Mouse (Mus musculus) kidney, embryonic 16.5 days (tissue): ENCODE results near the gene Gm17018. TPM values are rescaled to one million over a fixed set of nuclear protein-coding genes. Genes with fewer than 3 reads are reported as not detected.
"Not testable (repeated sequence)": the region's sequence is repeated elsewhere in the genome, so short reads cannot be mapped to it uniquely, and the experiment has no call there.

Experiments
- ATAC-seq: fragments of 200-750 bp; cut with Nextera tagmentation; 2 replicates; pipeline ENCODE4 v1.8.0; 2017; ENCODE audit warnings: moderate TSS enrichment; ENCODE audit not compliant: low FRiP score, low TSS enrichment
- H3K27ac ChIP-seq: fragments of 300-500 bp; sonication (generic); 2 replicates; pipeline ENCODE4 v1.5.1; 2014; ENCODE audit warnings: low read length
- H3K27me3 ChIP-seq: fragments of 300-500 bp; sonication (generic); 2 replicates; pipeline ENCODE4 v1.6.1; 2014; ENCODE audit warnings: low read length, control low read depth, mixed read lengths; ENCODE audit not compliant: insufficient read depth
- H3K36me3 ChIP-seq: fragments of 300-500 bp; sonication (generic); 2 replicates; pipeline ENCODE4 v1.6.1; 2014; ENCODE audit warnings: low read length, control low read depth, mixed read lengths; ENCODE audit not compliant: insufficient read depth
- H3K4me1 ChIP-seq: fragments of 300-500 bp; sonication (generic); 2 replicates; pipeline ENCODE4 v1.6.1; 2014; ENCODE audit warnings: low read length, control low read depth, mixed read lengths; ENCODE audit not compliant: insufficient read depth
- H3K4me2 ChIP-seq: fragments of 300-500 bp; sonication (generic); replicated peaks from 2 replicates; pipeline ENCODE4 v1.6.1; 2014; ENCODE audit warnings: low read depth, low read length
- H3K4me3 ChIP-seq: fragments of 300-500 bp; sonication (generic); 2 replicates; pipeline ENCODE4 v1.5.1; 2014; ENCODE audit warnings: mild to moderate bottlenecking, low read length
- H3K9ac ChIP-seq: fragments of 300-500 bp; sonication (generic); replicated peaks from 2 replicates; pipeline ENCODE4 v1.6.1; 2014; ENCODE audit warnings: low read length
- H3K9me3 ChIP-seq: fragments of 300-500 bp; sonication (generic); 2 replicates; pipeline ENCODE4 v1.6.1; 2016; ENCODE audit warnings: low read length, control low read depth
- WGBS: fragments of 180-500 bp; shearing (Covaris S2); extraction: QIAGEN DNeasy Blood & Tissue Kit; methylation state at CpG from one replicate; pipeline ENCODE4 v1.1.7; 2014; 5-methylcytosine and 5-hydroxymethylcytosine counted together
- polyA plus RNA-seq: library from polyadenylated mRNA; unstranded; fragments of >200 nt; fragmentation: Nextera tagmentation; extraction: Ambion mirVana; gene quantifications from 2 replicates; pipeline ENCODE4 v1.2.1, GENCODE M21; 2015

Gm17018 gene
- polyA plus RNA-seq, 1 experiment from 2014 or later, result 52.9 TPM

DNA sequence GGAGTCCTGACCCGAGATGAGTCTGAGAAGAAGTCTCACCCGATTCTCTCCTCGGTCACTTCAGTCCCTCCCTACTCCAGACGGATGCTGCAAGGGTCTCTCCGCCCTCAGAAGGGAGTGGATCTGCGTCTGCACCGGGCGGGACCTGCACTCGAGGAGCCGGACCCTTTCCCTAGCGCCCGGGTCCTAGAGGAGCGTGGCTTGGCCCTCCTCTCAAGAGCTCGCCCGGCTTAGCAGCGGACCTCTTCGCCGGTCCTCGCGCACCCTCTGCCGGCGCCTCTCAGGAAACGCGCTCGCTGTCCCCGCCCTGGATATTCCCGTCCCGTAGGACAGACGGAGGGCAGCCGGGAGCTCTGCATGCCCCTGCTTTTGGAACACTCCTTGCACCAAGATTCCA is 15.5 kb upstream of the Gm17018 start:
- Histone ChIP-seq H3K4me1 (peaks cover 30% of the 10 kb centered on the region), H3K4me2 (peak overlapping the region; percentile 70), H3K27me3 (peaks cover 52% of the 10 kb centered on the region), H3K9me3 (no peaks in the 10 kb centered on the region), H3K36me3 (no peaks in the 10 kb centered on the region), H3K4me3 (peak overlapping the region; percentile 39), H3K9ac (peak overlapping the region; percentile 55; the same call in 1 of the 2 replicates), H3K27ac (no peak overlapping the region)
- WGBS, result under 1% methylated on average over 30 of the region's 30 CpGs
- ATAC-seq, result peak; percentile 77

DNA sequence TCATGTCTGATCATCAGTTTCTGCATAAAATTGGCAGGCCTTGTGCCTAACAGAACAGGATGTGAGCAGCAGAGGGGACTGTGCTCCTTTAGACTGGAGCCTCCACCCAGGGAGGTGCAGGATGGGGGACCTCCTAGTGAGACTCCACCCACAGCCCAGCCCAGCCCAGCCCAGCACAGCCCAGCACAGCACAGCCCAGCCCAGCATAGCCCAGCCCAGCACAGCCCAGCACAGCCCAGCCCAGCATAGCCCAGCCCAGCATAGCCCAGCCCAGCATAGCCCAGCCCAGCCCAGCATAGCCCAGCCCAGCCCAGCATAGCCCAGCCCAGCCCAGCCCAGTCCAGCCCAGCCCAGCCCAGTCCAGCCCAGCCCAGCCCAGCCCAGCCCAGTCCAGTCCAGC is 12.2 kb upstream of the Gm17018 start:
- not testable (repeated sequence) for H3K36me3 ChIP-seq, H3K4me2 ChIP-seq, H3K9ac ChIP-seq, H3K9me3 ChIP-seq, H3K4me3 ChIP-seq, H3K27ac ChIP-seq
- H3K4me1 ChIP-seq, result peaks cover 31% of the 10 kb centered on the region
- H3K27me3 ChIP-seq, result peaks cover 24% of the 10 kb centered on the region
- peak; percentile 20; the same call in 1 of the 2 replicates for ATAC-seq

DNA sequence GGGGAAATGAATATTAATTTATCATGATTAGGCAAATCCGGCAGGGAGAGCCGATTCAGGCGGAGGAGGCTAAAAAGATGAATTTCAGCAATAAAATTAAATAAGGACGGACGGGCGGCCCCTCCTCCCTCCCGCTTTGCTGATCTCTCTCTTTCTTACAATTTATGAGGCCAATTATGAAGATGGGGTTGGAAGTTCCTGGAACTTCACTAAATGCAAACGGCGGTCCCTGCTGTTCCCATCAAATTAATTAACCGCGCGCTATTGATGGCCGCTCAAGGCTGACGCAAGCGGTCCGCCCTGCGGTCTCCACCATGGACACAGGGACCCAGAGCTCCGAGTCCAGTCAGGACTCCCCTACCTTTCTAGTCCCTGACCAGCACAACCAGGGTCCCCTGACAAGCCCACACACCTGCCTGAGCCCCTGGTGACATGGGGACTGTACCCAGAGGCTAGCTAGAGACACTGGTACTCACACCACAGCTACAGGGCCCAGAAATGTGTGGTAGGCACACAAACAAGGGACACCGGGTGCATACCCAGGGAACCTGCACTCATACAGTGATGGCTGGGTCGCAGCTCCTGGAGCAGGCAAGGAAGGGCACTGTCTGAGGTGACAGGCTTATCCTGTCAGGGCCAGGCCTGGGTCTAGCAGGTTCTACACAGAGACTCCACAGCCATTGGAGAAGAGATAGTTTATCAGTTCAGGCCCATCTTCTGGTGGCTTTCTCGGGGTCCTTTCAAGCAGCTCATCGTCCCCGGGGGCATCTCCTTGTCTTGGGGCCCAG is 11.1 kb upstream of the Gm17018 start:
- ATAC-seq, result no peak
- H3K27ac ChIP-seq, result no peak overlapping the region

DNA sequence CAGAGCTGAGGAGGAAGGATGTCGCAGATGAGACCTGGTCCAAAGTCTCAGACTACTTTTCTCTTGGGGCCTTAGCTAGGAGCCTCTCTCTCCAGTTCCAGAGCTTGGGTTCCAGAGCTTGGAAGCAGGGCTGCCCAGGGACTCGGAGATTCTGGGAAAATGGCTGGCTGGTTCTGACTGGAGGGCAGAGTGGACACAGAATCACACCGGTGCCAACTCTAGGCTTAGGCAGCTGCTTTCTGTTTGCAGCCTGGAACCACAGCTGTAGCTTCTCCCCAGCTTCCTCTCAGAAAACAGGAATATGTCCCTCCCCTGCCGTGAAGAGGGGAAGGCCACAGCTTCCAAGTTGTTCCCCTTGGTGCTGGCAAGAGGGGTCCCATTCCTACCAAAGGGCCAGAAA is 10.5 kb upstream of the Gm17018 start:
- no peak for ATAC-seq

More for the DNA sequence above, 11.1 kb upstream of the Gm17018 start:
- Histone ChIP-seq H3K9ac (no peak overlapping the region), H3K4me1 (peaks cover 26% of the 10 kb centered on the region), H3K4me3 (no peak overlapping the region), H3K4me2 (no peak overlapping the region), H3K9me3 (no peaks in the 10 kb centered on the region), H3K27me3 (peaks cover 18% of the 10 kb centered on the region), H3K36me3 (peaks cover 9% of the 10 kb centered on the region; the same call in 1 of the 2 replicates)
- 44% methylated on average over 23 of the region's 23 CpGs for WGBS

DNA sequence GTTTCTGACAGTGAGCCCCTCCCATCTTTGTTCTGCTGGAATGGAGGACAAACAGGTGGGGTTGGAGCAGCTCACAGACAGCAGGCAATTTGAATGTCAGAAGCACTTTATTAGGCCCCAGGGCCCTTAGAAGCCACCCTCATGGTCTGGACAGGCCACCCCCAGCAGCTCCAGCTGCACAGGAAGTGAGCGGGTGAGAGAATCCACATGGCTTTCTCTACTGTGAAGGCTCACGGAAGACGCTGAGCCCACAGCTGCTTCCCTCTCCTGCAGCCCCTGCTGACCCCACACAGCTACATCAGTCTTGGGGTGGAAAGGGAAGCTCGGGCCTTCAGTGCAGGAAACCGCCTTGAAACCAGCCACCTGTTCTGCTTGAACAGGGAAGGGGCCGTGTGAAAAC is 8.2 kb upstream of the Gm17018 start:
- Histone ChIP-seq H3K9me3 (no peaks in the 10 kb centered on the region), H3K4me1 (peaks cover 22% of the 10 kb centered on the region), H3K27me3 (peaks cover 3% of the 10 kb centered on the region; the same call in 1 of the 2 replicates), H3K9ac (no peak overlapping the region), H3K36me3 (peaks cover 20% of the 10 kb centered on the region), H3K4me3 (no peak overlapping the region), H3K4me2 (no peak overlapping the region), H3K27ac (peak overlapping the region; percentile 47)
- ATAC-seq, result peak; percentile 66
- WGBS, result 25% methylated on average over 6 of the region's 6 CpGs

More for the DNA sequence above, 10.5 kb upstream of the Gm17018 start:
- Histone ChIP-seq H3K4me3 (no peak overlapping the region), H3K36me3 (peaks cover 15% of the 10 kb centered on the region; the same call in 1 of the 2 replicates), H3K27me3 (peaks cover 18% of the 10 kb centered on the region), H3K9me3 (no peaks in the 10 kb centered on the region), H3K4me1 (peaks cover 22% of the 10 kb centered on the region), H3K9ac (no peak overlapping the region), H3K4me2 (no peak overlapping the region), H3K27ac (no peak overlapping the region)
- 69% methylated on average over 4 of the region's 4 CpGs for WGBS

DNA sequence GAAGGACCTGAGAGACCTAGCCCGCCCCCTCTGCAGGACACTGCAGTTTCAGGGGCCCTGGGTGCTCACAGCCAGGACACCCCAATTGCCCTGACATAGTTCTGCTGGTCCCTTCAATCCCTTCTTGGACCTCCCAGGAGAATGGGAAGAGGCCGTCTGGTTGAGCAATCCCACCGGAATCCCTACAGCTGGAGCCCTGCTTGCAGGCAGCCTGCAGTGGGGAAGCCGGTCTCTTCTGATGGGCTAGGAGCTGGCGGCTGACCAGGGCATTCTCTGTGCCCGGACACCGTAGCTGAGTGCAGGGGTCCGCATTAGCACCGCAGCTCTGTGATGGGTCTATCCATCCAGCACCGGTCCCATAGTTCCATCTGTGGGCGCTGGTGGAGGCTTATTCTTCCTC is 6.3 kb upstream of the Gm17018 start:
- peaks cover 23% of the 10 kb centered on the region for H3K36me3 ChIP-seq
- no peak for ATAC-seq
- no peak overlapping the region for H3K4me3 ChIP-seq
- no peaks in the 10 kb centered on the region for H3K9me3 ChIP-seq
- peaks cover 17% of the 10 kb centered on the region for H3K4me1 ChIP-seq
- no peak overlapping the region for H3K27ac ChIP-seq
- H3K9ac ChIP-seq, result no peak overlapping the region
- 95% methylated on average over 11 of the region's 11 CpGs for WGBS
- H3K4me2 ChIP-seq, result no peak overlapping the region
- no peaks in the 10 kb centered on the region for H3K27me3 ChIP-seq

DNA sequence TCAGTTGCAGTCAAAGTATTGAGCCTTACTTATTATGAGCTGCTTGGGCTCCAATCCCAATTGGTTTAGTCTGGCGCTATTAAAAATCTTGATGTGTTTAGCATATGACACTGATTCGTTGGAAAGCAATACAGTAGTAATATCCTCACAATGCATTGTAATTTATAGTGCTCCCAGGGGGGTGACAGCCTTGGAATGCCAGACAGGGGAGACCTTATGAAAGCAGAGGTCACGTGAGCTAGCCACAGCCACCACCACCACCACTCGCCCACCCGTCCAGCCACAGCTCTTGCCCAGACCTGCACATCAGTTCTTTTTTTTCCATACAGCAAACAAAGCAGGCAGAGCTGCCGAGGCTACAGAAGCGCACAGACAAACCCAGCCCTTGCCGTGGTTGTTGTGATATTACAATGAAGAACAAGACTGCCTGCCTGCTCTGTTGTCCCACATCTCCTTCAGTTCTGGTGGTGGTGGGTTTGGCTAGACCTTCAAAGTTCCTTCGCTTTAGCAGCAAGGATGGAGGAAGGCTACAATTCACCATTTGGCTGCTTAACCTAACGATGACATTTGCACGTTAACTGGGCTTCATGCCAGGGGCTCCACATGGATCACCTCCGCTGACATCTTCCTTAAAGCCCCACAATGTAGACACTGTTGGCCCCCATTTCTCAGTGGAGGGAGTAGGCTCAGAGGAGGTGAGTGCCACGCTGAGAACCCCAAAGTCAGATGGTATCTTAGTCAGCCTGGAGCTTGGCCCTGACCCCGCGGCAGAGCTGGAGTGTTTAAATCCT is 5.7 kb downstream of the Gm17018 start:
- Histone ChIP-seq H3K4me2 (no peak overlapping the region), H3K27me3 (no peaks in the 10 kb centered on the region), H3K9ac (no peak overlapping the region), H3K4me3 (no peak overlapping the region), H3K9me3 (no peaks in the 10 kb centered on the region), H3K27ac (no peak overlapping the region), H3K4me1 (peaks cover 30% of the 10 kb centered on the region), H3K36me3 (no peaks in the 10 kb centered on the region)
- no peak for ATAC-seq
- 40% methylated on average over 15 of the region's 15 CpGs for WGBS

DNA sequence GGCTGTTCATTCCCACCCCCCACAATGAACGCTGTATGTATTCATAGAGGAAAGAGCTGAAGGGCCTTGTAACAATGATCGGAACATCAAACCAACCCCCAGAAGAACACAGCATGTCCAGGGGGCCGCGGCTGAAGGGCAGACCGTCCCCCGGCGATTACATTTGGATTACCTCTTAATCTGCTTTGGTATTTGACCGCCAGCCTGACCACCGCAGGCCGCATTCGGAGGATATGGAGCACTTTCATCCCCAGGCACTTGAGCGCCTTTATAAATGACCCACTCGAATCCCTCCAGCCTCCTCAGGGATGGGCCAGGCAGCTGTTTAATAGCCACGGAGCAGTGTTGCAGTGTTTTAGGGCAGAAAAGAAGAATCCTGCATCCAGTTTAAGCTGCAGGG is 7.0 kb downstream of the Gm17018 start:
- H3K4me1 ChIP-seq, result peaks cover 25% of the 10 kb centered on the region
- ATAC-seq, result no peak
- H3K9me3 ChIP-seq, result no peaks in the 10 kb centered on the region
- peaks cover 7% of the 10 kb centered on the region for H3K36me3 ChIP-seq
- no peak overlapping the region for H3K9ac ChIP-seq
- no peaks in the 10 kb centered on the region for H3K27me3 ChIP-seq
- WGBS, result 57% methylated on average over 14 of the region's 14 CpGs
- H3K4me2 ChIP-seq, result no peak overlapping the region
- H3K4me3 ChIP-seq, result no peak overlapping the region
- no peak overlapping the region for H3K27ac ChIP-seq

DNA sequence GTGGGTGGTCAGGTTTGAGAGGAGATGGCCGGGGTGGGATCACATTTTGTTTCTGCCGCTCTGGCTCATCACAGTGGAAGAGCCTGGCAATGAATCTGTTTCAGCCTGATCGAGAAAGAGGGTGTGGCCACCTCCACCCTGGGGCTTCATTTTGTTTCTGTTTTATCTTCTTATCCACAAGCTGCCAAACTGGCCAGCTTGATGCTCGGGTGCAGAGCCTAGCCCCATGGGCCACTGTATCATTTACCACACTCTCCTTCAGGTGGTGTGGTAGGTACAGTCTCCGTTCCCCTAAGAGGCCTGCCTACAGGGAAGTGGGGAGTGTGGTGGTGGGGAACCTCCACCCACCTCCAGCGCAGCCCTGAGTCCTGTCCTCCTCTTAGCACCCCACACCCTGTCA is 12.6 kb downstream of the Gm17018 start:
- 77% methylated on average over 6 of the region's 6 CpGs for WGBS
- Histone ChIP-seq H3K4me3 (no peak overlapping the region), H3K9ac (no peak overlapping the region), H3K4me1 (peaks cover 29% of the 10 kb centered on the region), H3K36me3 (peaks cover 17% of the 10 kb centered on the region), H3K27me3 (no peaks in the 10 kb centered on the region), H3K9me3 (no peaks in the 10 kb centered on the region), H3K27ac (no peak overlapping the region), H3K4me2 (no peak overlapping the region)
- no peak for ATAC-seq

DNA sequence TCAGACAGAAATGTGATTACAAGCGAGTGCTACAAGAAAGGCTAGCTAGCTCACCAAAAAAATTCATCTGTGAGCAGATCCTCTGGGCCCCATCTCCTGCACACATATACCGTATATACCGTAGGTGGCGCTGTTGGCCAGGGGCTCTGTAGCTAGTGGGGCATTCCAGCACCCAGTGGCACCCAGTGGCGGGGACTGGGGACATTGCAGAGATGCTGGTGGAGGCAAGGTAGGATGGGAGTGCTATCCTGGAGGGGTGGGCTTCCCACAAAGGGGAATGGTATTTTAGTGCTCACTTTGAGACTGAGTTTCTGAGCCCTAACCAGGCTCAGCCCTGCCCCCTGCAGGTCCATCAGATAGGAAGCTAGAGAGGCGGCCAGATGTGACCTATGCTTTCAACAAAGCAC is 13.4 kb downstream of the Gm17018 start:
- WGBS, result 17% methylated on average over 6 of the region's 6 CpGs

More for the DNA sequence above, 13.4 kb downstream of the Gm17018 start:
- peaks cover 29% of the 10 kb centered on the region for H3K4me1 ChIP-seq
- no peak overlapping the region for H3K4me2 ChIP-seq
- no peak overlapping the region for H3K4me3 ChIP-seq
- H3K9me3 ChIP-seq, result no peaks in the 10 kb centered on the region
- peaks cover 25% of the 10 kb centered on the region for H3K36me3 ChIP-seq
- no peak overlapping the region for H3K9ac ChIP-seq
- peak; percentile 59; the same call in 1 of the 2 replicates for ATAC-seq
- H3K27ac ChIP-seq, result no peak overlapping the region
- no peaks in the 10 kb centered on the region for H3K27me3 ChIP-seq
